Mouse (Mus musculus) limb, embryonic 10.5 days (tissue): ENCODE data around the gene Zdhhc14. TPM values are rescaled to one million over a fixed set of nuclear protein-coding genes. Genes with fewer than 3 reads are reported as not detected.

Source experiments
- DNase-seq: peaks from one replicate; pipeline ENCODE4 v3.0.0-alpha.2; 2017; ENCODE audit warnings: low spot score
- H3K27ac ChIP-seq: fragments of 300-500 bp; sonication (generic); 2 replicates; pipeline ENCODE4 v1.5.1; 2016; ENCODE audit warnings: mild to moderate bottlenecking
- H3K27me3 ChIP-seq: fragments of 300-500 bp; sonication (generic); 2 replicates; pipeline ENCODE4 v1.6.1; 2016; ENCODE audit warnings: low read depth, mild to moderate bottlenecking; ENCODE audit not compliant: poor library complexity, severe bottlenecking
- H3K36me3 ChIP-seq: fragments of 300-500 bp; sonication (generic); 2 replicates; pipeline ENCODE4 v1.6.1; 2016; ENCODE audit warnings: mild to moderate bottlenecking, moderate library complexity
- H3K4me1 ChIP-seq: fragments of 300-500 bp; sonication (generic); 2 replicates; pipeline ENCODE4 v1.6.1; 2016
- H3K4me3 ChIP-seq: fragments of 300-500 bp; sonication (generic); 2 replicates; pipeline ENCODE4 v1.5.1; 2016; ENCODE audit warnings: mild to moderate bottlenecking, moderate library complexity
- H3K9me3 ChIP-seq: fragments of 300-500 bp; sonication (generic); replicated peaks from 2 replicates; pipeline ENCODE4 v1.6.1; 2016; ENCODE audit warnings: mild to moderate bottlenecking
- WGBS: fragments of 180-500 bp; shearing (Covaris S2); methylation state at CpG from one replicate; pipeline ENCODE4 v1.1.7; 2016; 5-methylcytosine and 5-hydroxymethylcytosine counted together
- polyA plus RNA-seq: library from polyadenylated mRNA; unstranded; fragments of >200 nt; fragmentation: Nextera tagmentation; extraction: Ambion mirVana; gene quantifications from 2 replicates; pipeline ENCODE4 v1.2.1, GENCODE M21; 2016

Zdhhc14 gene
- polyA plus RNA-seq, 1 experiment from 2014 or later = 0.66 TPM

GRCm38 (mm10) chr17:5751066-5751465 lies 258.7 kb downstream of the Zdhhc14 start:
- no peak for DNase-seq
- no peaks in the 10 kb centered on the region for H3K9me3 ChIP-seq
- no peaks in the 10 kb centered on the region for H3K36me3 ChIP-seq
- peaks cover 7% of the 10 kb centered on the region for H3K4me1 ChIP-seq
- H3K27me3 ChIP-seq = no peaks in the 10 kb centered on the region
- WGBS = 88% methylated on average over 3 of the region's 3 CpGs
- H3K4me3 ChIP-seq = no peak overlapping the region
- no peak overlapping the region for H3K27ac ChIP-seq

GRCm38 (mm10) chr17:5752322-5752715 lies 260.0 kb downstream of the Zdhhc14 start:
- Histone ChIP-seq H3K4me3 (peak overlapping the region; percentile 59), H3K9me3 (no peaks in the 10 kb centered on the region), H3K36me3 (no peaks in the 10 kb centered on the region), H3K4me1 (peaks cover 9% of the 10 kb centered on the region), H3K27ac (peak overlapping the region; percentile 80), H3K27me3 (no peaks in the 10 kb centered on the region)
- 30% methylated on average over 2 of the region's 2 CpGs for WGBS
- DNase-seq = no peak

GRCm38 (mm10) chr17:5752716-5753585 lies 260.6 kb downstream of the Zdhhc14 start:
- Histone ChIP-seq H3K4me3 (peak overlapping the region; percentile 59), H3K36me3 (no peaks in the 10 kb centered on the region), H3K9me3 (no peaks in the 10 kb centered on the region), H3K4me1 (peaks cover 10% of the 10 kb centered on the region), H3K27me3 (no peaks in the 10 kb centered on the region), H3K27ac (peak overlapping the region; percentile 80)
- WGBS = 10% methylated on average over 29 of the region's 29 CpGs
- DNase-seq = peak; percentile 94

GRCm38 (mm10) chr17:5755489-5755888 lies 263.1 kb downstream of the Zdhhc14 start:
- peaks cover 10% of the 10 kb centered on the region for H3K4me1 ChIP-seq
- H3K27ac ChIP-seq = no peak overlapping the region
- no peaks in the 10 kb centered on the region for H3K27me3 ChIP-seq
- no peaks in the 10 kb centered on the region for H3K36me3 ChIP-seq
- DNase-seq = no peak
- H3K9me3 ChIP-seq = no peaks in the 10 kb centered on the region
- H3K4me3 ChIP-seq = no peak overlapping the region
- WGBS = 87% methylated on average over 7 of the region's 7 CpGs

GRCm38 (mm10) chr17:5756065-5756464 lies 263.7 kb downstream of the Zdhhc14 start:
- H3K9me3 ChIP-seq = no peaks in the 10 kb centered on the region
- no peak overlapping the region for H3K27ac ChIP-seq
- H3K4me1 ChIP-seq = peaks cover 10% of the 10 kb centered on the region
- DNase-seq = no peak
- H3K36me3 ChIP-seq = no peaks in the 10 kb centered on the region
- no peaks in the 10 kb centered on the region for H3K27me3 ChIP-seq
- 79% methylated on average over 5 of the region's 5 CpGs for WGBS
- H3K4me3 ChIP-seq = no peak overlapping the region

GRCm38 (mm10) chr17:5756855-5757254 lies 264.5 kb downstream of the Zdhhc14 start:
- H3K4me1 ChIP-seq = peaks cover 10% of the 10 kb centered on the region
- no peak overlapping the region for H3K27ac ChIP-seq
- 92% methylated on average over 15 of the region's 15 CpGs for WGBS
- H3K9me3 ChIP-seq = no peaks in the 10 kb centered on the region
- no peak for DNase-seq
- no peak overlapping the region for H3K4me3 ChIP-seq
- no peaks in the 10 kb centered on the region for H3K27me3 ChIP-seq
- no peaks in the 10 kb centered on the region for H3K36me3 ChIP-seq

- H3K4me3 ChIP-seq = no peak overlapping the region
- H3K4me1 ChIP-seq = peaks cover 4% of the 10 kb centered on the region
- no peak overlapping the region for H3K27ac ChIP-seq
- H3K9me3 ChIP-seq = no peaks in the 10 kb centered on the region
- peaks cover 5% of the 10 kb centered on the region; the same call in 1 of the 2 replicates for H3K27me3 ChIP-seq
- DNase-seq = no peak
- no peaks in the 10 kb centered on the region for H3K36me3 ChIP-seq
- 91% methylated on average over 5 of the region's 5 CpGs for WGBS
Measured at GRCm38 (mm10) chr17:5763768-5764167, 271.4 kb downstream of the Zdhhc14 start.

GRCm38 (mm10) chr17:5764270-5764669 lies 271.9 kb downstream of the Zdhhc14 start:
- H3K27me3 ChIP-seq = peaks cover 5% of the 10 kb centered on the region; the same call in 1 of the 2 replicates
- H3K4me1 ChIP-seq = peaks cover 7% of the 10 kb centered on the region
- H3K36me3 ChIP-seq = no peaks in the 10 kb centered on the region
- no peaks in the 10 kb centered on the region for H3K9me3 ChIP-seq
- 56% methylated on average over 5 of the region's 5 CpGs for WGBS
- no peak overlapping the region for H3K27ac ChIP-seq
- H3K4me3 ChIP-seq = no peak overlapping the region
- no peak for DNase-seq

- H3K27ac ChIP-seq = no peak overlapping the region
- H3K4me3 ChIP-seq = no peak overlapping the region
- H3K4me1 ChIP-seq = peaks cover 21% of the 10 kb centered on the region
- H3K36me3 ChIP-seq = no peaks in the 10 kb centered on the region
- DNase-seq = no peak
- peaks cover 5% of the 10 kb centered on the region; the same call in 1 of the 2 replicates for H3K27me3 ChIP-seq
- H3K9me3 ChIP-seq = no peaks in the 10 kb centered on the region
- 82% methylated on average over 4 of the region's 4 CpGs for WGBS
Measured at GRCm38 (mm10) chr17:5765746-5766145, 273.4 kb downstream of the Zdhhc14 start.

GRCm38 (mm10) chr17:5768164-5768705 lies 275.9 kb downstream of the Zdhhc14 start:
- Histone ChIP-seq H3K27ac (peak overlapping the region; percentile 56), H3K4me3 (no peak overlapping the region), H3K36me3 (no peaks in the 10 kb centered on the region), H3K9me3 (no peaks in the 10 kb centered on the region), H3K27me3 (peaks cover 5% of the 10 kb centered on the region; the same call in 1 of the 2 replicates), H3K4me1 (peaks cover 26% of the 10 kb centered on the region)
- DNase-seq = no peak
- WGBS = 74% methylated on average over 6 of the region's 6 CpGs

- Histone ChIP-seq H3K27ac (peak overlapping the region; percentile 88), H3K4me3 (no peak overlapping the region), H3K4me1 (peaks cover 26% of the 10 kb centered on the region), H3K27me3 (peaks cover 5% of the 10 kb centered on the region; the same call in 1 of the 2 replicates), H3K36me3 (no peaks in the 10 kb centered on the region), H3K9me3 (no peaks in the 10 kb centered on the region)
- WGBS = 89% methylated on average over 9 of the region's 9 CpGs
- no peak for DNase-seq
Measured at GRCm38 (mm10) chr17:5768810-5769520, 276.6 kb downstream of the Zdhhc14 start.

- 69% methylated on average over 7 of the region's 7 CpGs for WGBS
- peaks cover 5% of the 10 kb centered on the region; the same call in 1 of the 2 replicates for H3K27me3 ChIP-seq
- H3K36me3 ChIP-seq = no peaks in the 10 kb centered on the region
- no peak for DNase-seq
- H3K4me3 ChIP-seq = peak overlapping the region; percentile 43
- no peaks in the 10 kb centered on the region for H3K9me3 ChIP-seq
- peak overlapping the region; percentile 88 for H3K27ac ChIP-seq
- H3K4me1 ChIP-seq = peaks cover 26% of the 10 kb centered on the region
Measured at GRCm38 (mm10) chr17:5769776-5770175, 277.4 kb downstream of the Zdhhc14 start.
